Mouse (Mus musculus): Measurements from ENCODE around the gene A3galt2.

Gene A3galt2

GRCm38 (mm10) chr4:128728431-128728851 is 26.7 kb upstream of the A3galt2 start:
- no peak for DNase-seq

DNA sequence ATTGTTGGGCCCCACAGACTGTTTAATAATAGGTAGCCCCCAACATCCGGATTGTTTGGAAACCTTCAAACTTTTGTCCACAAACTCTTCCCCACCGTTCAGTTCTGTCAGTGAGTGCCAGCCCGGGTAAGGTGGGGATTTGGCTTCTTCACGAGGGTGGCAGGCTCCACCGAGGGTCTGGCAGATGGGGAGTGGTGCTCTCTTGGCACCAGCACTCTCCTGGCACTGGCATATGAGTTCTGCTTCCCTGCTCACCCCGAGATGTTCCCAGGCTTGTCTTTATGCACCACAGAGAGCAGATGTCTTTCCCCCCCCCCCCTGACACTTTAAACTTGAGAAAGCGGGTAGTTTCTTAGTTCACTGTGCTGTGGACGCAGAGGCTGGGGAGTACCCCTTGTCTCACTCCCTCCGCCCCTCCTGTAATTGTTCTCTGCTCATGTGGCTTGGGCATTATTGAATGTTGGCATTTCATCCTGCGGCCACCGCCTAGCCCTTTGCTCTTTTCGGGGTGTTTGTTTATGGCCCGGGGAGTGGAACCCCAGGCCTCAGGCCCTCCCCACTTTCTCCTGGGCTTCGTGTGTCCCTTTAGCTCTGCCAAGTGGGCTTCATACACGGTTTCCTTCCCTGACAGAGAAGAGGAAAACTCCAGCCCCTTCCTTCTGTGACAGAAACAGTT is 26.0 kb upstream of the A3galt2 start:
- no peak for DNase-seq

GRCm38 (mm10) chr4:128729709-128730037 is 25.5 kb upstream of the A3galt2 start:
- no peak for DNase-seq

DNA sequence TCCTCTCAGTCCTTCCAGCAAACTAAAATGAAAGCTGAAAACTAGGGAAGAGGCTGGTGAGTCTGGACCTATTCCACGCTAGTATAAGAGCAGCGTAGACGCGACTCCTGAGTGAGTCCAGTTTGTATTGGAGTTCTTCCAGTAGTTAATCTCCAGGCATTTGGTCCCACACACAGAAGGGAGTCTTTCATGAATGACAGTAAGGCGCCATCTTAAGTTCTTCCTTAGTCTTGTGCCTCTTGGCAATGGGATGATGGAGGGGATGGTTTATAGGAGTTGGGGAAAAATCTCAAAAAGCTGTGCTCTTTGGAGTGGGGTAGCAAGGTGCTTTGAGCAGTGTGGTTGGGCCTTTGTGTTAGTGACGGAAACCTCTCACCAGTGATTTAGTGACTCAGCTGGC is 24.9 kb upstream of the A3galt2 start:
- DNase-seq: no peak

DNA sequence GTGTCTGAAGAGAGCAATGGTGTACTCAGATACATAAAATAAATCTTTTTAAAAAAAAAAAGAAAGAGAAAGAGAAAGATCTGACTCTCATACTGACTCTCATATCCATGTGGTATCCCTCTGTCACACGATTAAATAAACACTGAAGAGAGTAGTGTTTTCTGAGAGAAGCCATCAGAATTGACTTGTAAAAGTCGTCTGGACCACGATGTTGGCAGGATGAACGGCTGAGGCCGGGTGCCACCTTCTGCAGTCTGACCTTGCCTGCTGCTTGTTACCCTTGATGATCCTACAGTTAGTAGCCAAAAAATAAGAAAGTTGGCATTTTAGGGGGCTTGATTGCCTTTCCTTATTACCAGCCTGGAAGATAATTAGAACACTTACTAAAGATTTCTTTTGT is 22.4 kb upstream of the A3galt2 start:
- no peak for DNase-seq

DNA sequence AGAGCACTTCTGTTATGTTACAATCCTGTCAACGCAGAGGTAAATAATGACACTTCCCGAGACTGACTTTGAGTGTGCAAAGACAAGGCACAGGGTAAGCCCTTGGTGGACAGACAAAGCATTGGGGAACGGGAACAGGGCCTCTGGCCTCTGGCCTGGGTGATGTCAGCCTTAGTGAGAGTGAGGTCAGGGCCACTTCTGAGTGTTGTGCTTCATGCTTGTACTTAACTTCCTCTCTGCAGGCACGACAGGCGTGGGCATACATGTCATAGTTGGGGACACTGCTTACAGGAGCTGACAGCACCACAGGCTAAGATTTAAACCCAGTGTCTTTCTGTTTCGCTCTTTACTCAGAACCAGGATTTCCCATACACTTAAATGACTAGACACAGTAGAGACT is 21.7 kb upstream of the A3galt2 start:
- no peak for DNase-seq

- peak; percentile 92 for DNase-seq
Measured at GRCm38 (mm10) chr4:128734217-128734616, 20.9 kb upstream of the A3galt2 start.

DNA sequence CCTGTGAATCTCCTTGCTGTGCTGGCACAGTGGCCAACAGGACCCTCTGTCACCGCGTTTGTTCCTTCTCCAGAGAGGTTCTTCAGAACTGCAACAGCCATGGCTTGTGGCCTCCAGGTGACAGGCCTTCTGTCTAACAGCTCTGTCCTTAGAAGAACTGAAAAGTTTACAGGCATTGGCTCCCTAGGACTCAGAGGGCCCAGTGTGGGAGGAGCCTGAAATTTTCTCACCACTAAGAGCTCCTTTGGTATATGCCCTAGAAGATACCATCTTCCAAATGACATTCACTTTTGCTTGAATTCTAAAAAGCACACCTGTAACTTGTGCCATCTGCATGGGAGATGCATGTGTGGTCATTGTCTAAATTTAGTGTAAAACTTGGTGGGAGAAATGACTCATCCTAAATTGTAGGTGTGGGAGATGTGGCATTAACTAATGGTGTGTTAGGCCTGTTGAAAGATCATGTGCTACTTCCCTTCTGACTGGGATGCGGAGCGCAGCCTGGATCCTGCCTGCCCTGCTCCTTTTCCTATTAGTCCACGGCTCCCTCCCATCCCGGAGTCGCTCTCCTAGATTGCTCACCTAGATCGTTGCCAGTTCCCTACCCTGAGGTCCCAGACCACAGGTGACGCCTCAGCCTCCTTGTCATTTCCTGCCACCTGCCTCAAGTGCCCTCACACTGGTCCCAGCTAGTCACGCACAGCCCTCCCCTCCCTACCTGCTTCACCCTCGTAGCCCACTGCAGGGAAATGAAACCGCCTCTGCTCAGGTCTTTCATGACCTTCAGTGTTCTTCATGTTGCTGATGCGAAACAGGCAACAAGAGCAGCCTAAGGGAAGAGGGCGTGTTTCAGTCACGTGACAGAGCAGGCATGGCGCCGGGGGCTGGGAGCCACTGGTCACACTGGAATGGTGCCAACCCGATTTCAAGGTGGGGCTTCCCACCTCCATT is 20.2 kb upstream of the A3galt2 start:
- DNase-seq: no peak

- DNase-seq: no peak
Measured at GRCm38 (mm10) chr4:128737137-128737589, 18.0 kb upstream of the A3galt2 start.

DNA sequence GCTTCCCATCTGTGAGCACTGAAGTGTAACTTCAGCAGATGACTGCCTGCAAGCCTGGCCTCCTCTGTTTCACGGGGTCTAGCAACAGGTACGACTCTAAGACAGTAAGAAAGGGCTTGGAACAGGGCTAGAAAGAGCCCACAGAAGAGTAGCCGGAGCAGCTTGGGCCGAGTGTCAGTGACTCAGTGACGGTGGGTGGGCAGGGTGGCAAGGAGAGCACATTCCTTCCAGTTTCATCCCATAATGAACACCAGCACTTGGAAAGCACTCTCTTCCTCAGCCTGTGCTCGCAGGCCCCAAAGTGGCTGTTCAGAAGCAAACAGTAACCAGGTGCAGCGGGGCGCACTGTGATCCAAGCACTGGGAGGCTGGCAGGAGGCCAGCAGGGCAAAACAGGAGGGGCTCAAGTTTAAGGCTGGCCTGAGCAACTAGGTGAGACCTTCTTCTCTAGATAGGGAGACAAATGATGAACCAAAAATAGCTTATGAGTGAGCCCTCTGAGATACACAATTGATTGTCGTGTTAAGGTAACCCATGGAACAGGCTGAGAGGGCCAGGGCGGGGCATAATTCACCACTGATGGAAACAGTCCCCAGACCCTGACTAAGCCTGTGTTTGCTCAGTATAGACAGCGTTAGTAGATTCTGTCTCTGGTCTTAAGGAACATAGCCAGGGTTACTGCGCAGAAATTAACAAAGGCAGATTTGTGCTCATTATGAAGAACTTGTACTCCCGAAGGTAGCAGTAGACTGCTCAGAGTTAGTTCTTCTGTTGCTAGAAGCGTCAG is 17.1 kb upstream of the A3galt2 start:
- DNase-seq: no peak

GRCm38 (mm10) chr4:128740878-128741277 is 14.3 kb upstream of the A3galt2 start:
- DNase-seq: no peak

- DNase-seq: no peak
Measured at GRCm38 (mm10) chr4:128741906-128742305, 13.3 kb upstream of the A3galt2 start.

DNA sequence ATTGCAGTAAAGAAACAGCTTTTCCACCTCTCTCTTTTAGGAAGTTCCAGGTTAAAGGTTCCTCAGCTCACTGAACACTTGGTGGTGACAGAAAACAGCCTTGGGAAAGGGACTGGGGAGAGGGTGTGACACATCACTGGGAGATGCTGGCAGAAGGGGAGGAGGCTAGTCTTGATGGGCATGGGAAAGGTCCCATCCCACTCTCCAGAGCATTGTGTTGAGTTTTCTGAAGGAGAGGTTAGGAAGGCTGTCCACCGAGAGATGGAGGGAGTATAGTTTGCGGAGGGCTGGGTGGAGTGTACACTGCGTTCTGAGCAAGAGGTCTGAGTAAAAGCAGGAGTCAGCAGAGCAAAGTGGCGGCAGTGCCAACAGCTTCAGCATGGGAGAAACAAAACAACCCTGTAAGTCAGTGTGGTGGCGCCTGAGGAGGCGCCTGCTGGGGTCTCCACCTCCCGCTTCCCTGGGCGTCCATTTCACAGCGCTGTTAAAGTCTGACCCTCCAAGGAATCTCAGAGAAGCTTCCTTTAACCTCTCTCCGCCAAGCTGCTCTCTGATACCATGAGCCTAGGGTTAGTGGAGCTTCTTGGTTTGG is 12.7 kb upstream of the A3galt2 start:
- DNase-seq: no peak

- DNase-seq: no peak
Measured at GRCm38 (mm10) chr4:128743031-128743626, 12.0 kb upstream of the A3galt2 start.

GRCm38 (mm10) chr4:128745160-128745559 is 10.0 kb upstream of the A3galt2 start:
- DNase-seq: no peak

- DNase-seq: no peak
Measured at GRCm38 (mm10) chr4:128747614-128748270, 7.4 kb upstream of the A3galt2 start.

GRCm38 (mm10) chr4:128748309-128748708 is 6.9 kb upstream of the A3galt2 start:
- no peak for DNase-seq

- DNase-seq: no peak
Measured at GRCm38 (mm10) chr4:128751006-128751405, 4.2 kb upstream of the A3galt2 start.

DNA sequence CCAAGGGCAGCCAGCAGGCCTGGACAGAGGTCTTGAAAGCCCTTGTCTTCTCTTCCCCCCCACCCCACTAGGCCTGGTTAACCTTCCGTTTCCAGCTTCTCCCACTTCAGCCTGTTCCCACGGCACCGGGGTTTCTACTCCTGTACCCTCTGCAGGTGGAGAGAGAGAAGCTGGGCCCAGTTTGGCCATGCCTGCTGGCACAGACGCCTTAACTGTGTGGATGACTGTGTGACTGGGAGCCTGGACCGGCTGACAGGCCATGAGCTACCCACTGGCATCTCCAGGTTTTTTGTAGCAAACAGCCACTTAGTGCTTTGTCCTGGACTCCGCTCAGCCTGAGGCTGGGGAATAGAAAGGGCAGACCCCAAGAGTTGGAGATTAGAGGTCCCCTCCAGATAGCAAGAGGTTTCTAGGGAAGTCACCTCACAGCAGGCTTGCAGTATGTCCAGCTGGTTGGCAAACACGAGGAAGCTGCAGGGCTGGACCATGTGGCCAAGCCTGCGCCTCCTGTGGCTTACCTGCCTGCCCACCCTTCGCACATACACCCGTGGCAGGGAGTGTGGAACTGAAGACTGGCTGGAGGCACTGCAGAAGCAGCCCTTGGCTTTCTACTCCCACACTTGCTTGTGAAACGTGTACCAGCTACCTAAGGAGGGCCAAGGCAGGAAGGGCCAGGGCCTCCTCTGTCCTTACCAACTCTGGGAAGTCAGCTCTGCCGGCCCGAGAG is 3.0 kb upstream of the A3galt2 start:
- DNase-seq: no peak

GRCm38 (mm10) chr4:128753571-128753970 is 1.6 kb upstream of the A3galt2 start:
- DNase-seq: no peak

DNA sequence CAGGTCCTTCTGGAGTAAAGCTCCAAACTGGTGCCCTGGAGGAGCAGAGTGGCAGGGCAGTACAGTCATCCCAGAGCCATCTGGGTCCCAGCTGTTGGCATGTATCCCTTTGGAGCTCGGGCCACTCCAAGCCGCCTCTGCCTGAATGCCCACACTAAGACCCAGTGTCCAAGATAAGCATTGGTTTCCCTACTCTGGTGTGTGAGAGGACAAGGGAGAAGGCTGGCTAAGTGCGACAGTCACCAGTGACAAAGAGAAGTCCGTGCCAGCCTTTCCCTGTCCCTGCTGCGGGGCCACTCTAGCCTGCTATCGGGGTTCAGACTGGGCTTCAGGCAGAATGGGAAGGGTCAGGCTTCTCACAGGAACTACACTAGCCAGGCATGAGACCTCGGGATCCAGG is 736 bp downstream of the A3galt2 start:
- no peak for DNase-seq

All from layer of hippocampus, adult 9-11 months (tissue).